Mouse (Mus musculus): ENCODE data around the gene Zfp869.
A peak's percentile ranks its signal among the peaks of the same experiment; 100 is the strongest.
"Not testable (repeated sequence)": the region's sequence is repeated elsewhere in the genome, so short reads cannot be mapped to it uniquely, and the experiment has no call there.

Gene Zfp869

GRCm38 (mm10) chr8:69710624-69711023 is at the start of gene Zfp869:
TSS of gene Zfp869 (minus strand) at chr8:69710724.
- not testable (repeated sequence) for DNase-seq (ENCODE audit: low spot score)

DNA sequence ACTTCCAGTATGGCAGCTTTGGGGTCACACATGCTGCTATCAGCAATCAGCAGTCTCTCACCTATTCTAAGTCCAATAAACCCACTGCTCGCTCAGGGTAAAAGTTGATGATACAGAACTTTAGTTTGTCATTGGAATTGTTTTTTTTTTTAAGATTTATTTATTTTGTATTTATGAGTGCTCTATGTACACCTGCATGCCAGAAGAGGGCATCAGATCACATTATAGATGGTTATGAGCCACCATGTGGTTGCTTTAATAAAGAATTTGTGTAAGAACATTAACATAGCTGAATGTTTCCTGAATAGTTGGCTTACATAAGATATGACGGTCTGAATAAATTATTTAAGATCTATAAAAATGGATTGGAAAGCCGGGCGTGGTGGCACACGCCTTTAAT is 47.8 kb upstream of the Zfp869 start:
- no peak for DNase-seq (ENCODE audit: low spot score)

DNA sequence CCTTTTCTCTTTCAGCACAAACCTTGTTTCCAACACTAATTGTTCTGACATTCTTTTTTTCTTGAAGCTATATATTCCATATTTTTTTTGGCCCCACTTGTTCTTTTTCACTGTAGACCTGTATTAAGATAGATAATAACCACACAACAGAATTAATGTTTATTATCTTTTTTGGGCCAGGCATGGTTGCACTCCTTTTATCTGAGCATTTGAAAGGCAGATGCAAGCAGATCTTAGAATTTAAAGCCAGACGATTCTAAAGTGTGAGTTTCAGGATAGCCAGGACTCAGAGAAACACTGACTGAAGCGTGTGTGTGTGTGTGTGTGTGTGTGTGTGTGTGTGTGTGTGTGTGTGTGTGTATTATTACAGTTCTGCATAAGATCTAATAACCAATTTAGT is 41.9 kb upstream of the Zfp869 start:
- no peak for DNase-seq (ENCODE audit: low spot score)

DNA sequence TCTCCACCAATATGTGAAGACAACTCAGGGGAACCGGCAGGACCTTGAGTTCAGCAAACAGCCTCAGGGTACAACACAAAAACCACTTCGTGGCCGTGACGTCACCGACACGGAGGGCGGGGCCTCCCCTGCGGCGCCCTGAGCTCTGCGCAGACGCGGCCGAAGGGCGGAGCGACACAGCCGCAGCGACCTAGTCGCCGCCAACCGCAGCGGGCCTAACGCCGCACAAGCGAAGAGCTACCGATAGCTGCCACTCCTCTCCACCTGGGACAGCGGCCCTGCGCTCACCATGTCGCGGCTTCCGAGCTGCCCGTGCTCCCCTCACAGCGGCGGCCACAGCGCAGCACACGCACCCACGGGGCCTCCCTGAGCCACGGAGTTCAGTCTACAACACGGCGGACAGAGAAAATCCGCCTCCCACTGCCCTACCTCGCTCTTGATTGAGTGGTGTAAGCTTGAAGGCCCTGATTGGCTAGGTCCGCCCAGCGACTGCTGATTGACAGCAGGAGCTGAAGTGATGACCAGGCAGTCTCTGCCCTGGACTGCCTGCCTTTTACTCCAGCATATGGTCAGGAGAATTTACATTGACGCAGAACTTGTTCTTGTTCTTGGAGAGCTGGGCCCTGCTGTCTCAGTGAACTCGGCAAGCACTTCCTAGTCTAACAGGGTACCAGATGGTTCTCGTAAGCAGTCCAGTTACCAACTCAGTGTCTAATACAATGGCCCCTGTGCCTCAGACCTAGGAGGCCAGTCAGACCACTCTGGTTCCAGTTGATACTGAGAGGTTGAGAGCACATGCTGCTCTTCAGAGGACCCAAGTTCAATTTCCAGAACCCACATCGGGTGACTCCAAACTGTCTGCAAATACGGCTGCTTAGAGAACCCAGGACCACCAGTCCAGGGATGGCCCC is 39.3 kb upstream of the Zfp869 start, which contains the start of gene Zfp963:
Gene Zfp963, minus strand, starts transcription at position 427 of the 911 bp plus-strand sequence.
- DNase-seq (ENCODE audit: low spot score): peak; percentile 97

GRCm38 (mm10) chr8:69741231-69741630 is 30.7 kb upstream of the Zfp869 start:
- no peak for DNase-seq (ENCODE audit: low spot score)

GRCm38 (mm10) chr8:69740763-69741162 is 30.2 kb upstream of the Zfp869 start:
- DNase-seq (ENCODE audit: low spot score): no peak

DNA sequence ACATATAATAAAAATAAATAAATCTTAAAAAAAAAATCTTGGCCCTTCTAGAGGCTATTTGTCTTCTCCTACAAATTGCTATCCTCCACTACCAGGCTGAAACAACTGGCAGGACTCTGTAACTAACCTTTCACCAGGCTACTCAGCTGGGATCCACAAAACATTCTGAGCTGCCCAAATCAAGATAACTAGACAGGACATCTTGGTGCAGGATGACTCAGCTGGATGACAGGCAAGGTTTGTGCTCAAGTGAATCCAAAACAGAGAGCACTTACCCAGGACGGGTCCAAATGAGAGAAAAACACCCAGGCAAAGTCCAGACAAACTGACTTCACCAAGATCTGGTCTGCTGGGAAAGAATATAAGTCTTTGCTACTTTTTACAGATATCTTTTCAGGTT is 25.0 kb upstream of the Zfp869 start:
- DNase-seq (ENCODE audit: low spot score): peak; percentile 16

- no peak for DNase-seq (ENCODE audit: low spot score)
These were observed 6.7 kb upstream of the Zfp869 start for GRCm38 (mm10) chr8:69717232-69717580.

- peak; percentile 100 for DNase-seq (ENCODE audit: low spot score)
These were observed 6.1 kb upstream of the Zfp869 start for GRCm38 (mm10) chr8:69716403-69717231.

- DNase-seq (ENCODE audit: low spot score): no peak
These were observed 4.8 kb upstream of the Zfp869 start for GRCm38 (mm10) chr8:69715366-69715765.

DNA sequence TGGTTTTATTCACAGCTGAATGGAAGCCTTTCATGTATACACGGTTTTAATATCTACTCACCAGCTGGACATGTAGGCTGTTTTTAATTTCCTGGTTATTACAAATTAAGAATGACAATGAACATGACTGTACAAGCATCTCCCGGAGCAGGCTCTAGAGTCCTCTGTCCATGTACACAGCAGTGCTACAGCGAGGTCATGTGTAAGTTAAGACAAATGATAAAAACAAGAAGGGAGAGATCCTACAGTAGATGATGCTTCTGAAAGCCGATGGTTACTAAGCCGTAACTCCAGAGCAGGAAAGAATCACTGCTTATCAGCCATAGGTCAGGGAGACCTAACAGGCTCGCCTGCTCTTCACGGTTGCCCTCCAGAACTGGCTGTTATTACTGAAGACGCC is 3.0 kb upstream of the Zfp869 start:
- DNase-seq (ENCODE audit: low spot score): peak; percentile 74

GRCm38 (mm10) chr8:69701810-69702209 is 8.7 kb downstream of the Zfp869 start:
- DNase-seq (ENCODE audit: low spot score): no peak

- not testable (repeated sequence) for DNase-seq (ENCODE audit: low spot score)
These were observed 45.5 kb downstream of the Zfp869 start for GRCm38 (mm10) chr8:69665051-69665450.

GRCm38 (mm10) chr8:69661294-69661693 is 49.2 kb downstream of the Zfp869 start:
- no peak for DNase-seq (ENCODE audit: low spot score)
